Mouse (Mus musculus) MN1 (cell line): ENCODE measurements around the gene Ass1.

Experiments used
- DNase-seq: peaks from one replicate; pipeline ENCODE4 v3.0.0-alpha.2; 2016; ENCODE audit warnings: low spot score

Gene Ass1

GRCm38 (mm10) chr2:31469931-31470682 is at the start of gene Ass1:
Gene Ass1, plus strand, starts transcription at chr2:31470207.
- peak; percentile 93 for DNase-seq

GRCm38 (mm10) chr2:31420914-31421313 is 49.1 kb upstream of the Ass1 start:
- DNase-seq = peak; percentile 36

GRCm38 (mm10) chr2:31422576-31422975 is 47.4 kb upstream of the Ass1 start:
- no peak for DNase-seq

- peak; percentile 40 for DNase-seq
These were observed 38.5 kb upstream of the Ass1 start for GRCm38 (mm10) chr2:31431477-31431876.

- DNase-seq = no peak
These were observed 35.3 kb upstream of the Ass1 start for GRCm38 (mm10) chr2:31434746-31435145.

- peak; percentile 80 for DNase-seq
These were observed 34.4 kb upstream of the Ass1 start for GRCm38 (mm10) chr2:31435567-31435966.

GRCm38 (mm10) chr2:31437480-31438245 is 32.3 kb upstream of the Ass1 start:
- no peak for DNase-seq

- no peak for DNase-seq
These were observed 30.4 kb upstream of the Ass1 start for GRCm38 (mm10) chr2:31439576-31439975.

GRCm38 (mm10) chr2:31442480-31443160 is 27.4 kb upstream of the Ass1 start:
- peak; percentile 91 for DNase-seq

GRCm38 (mm10) chr2:31446036-31446435 is 24.0 kb upstream of the Ass1 start:
- DNase-seq = no peak

- DNase-seq = no peak
These were observed 23.6 kb upstream of the Ass1 start for GRCm38 (mm10) chr2:31446456-31446855.

- no peak for DNase-seq
These were observed 22.5 kb upstream of the Ass1 start for GRCm38 (mm10) chr2:31447536-31447935.

GRCm38 (mm10) chr2:31448756-31449440 is 21.1 kb upstream of the Ass1 start:
- peak; percentile 58 for DNase-seq

- peak; percentile 95 for DNase-seq
These were observed 20.6 kb upstream of the Ass1 start for GRCm38 (mm10) chr2:31449441-31449815.

GRCm38 (mm10) chr2:31449902-31450301 is 20.1 kb upstream of the Ass1 start:
- no peak for DNase-seq

- DNase-seq = no peak
These were observed 19.3 kb upstream of the Ass1 start for GRCm38 (mm10) chr2:31450661-31451060.

- DNase-seq = peak; percentile 40
These were observed 18.5 kb upstream of the Ass1 start for GRCm38 (mm10) chr2:31451530-31451929.

- no peak for DNase-seq
These were observed 17.0 kb upstream of the Ass1 start for GRCm38 (mm10) chr2:31453011-31453410.

- DNase-seq = peak; percentile 66
These were observed 16.3 kb upstream of the Ass1 start for GRCm38 (mm10) chr2:31453559-31454177.

- DNase-seq = peak; percentile 66
These were observed 15.7 kb upstream of the Ass1 start for GRCm38 (mm10) chr2:31454280-31454679.

GRCm38 (mm10) chr2:31455418-31455817 is 14.6 kb upstream of the Ass1 start:
- no peak for DNase-seq

- DNase-seq = peak; percentile 71
These were observed 11.5 kb upstream of the Ass1 start for GRCm38 (mm10) chr2:31458460-31458859.
